Mouse (Mus musculus) limb, embryonic 12.5 days (tissue): ENCODE results near the gene C1galt1. TPM values are rescaled to one million over a fixed set of nuclear protein-coding genes. Genes with fewer than 3 reads are reported as not detected.
A peak's percentile ranks its signal among the peaks of the same experiment; 100 is the strongest.

ENCODE experiments used
- ATAC-seq: fragments of 200-750 bp; cut with Nextera tagmentation; 2 replicates; pipeline ENCODE4 v1.8.0; 2017; ENCODE audit warnings: low read depth, moderate TSS enrichment; ENCODE audit not compliant: insufficient number of reproducible peaks, insufficient read depth, low FRiP score, low TSS enrichment
- H3K27ac ChIP-seq: fragments of 300-500 bp; sonication (generic); 2 replicates; pipeline ENCODE4 v1.5.1; 2016; ENCODE audit warnings: mild to moderate bottlenecking, moderate library complexity
- H3K27me3 ChIP-seq: fragments of 300-500 bp; sonication (generic); 2 replicates; pipeline ENCODE4 v1.6.1; 2016; ENCODE audit warnings: mild to moderate bottlenecking, moderate library complexity
- H3K36me3 ChIP-seq: fragments of 300-500 bp; sonication (generic); 2 replicates; pipeline ENCODE4 v1.6.1; 2016; ENCODE audit warnings: mild to moderate bottlenecking, moderate library complexity
- H3K4me1 ChIP-seq: fragments of 300-500 bp; sonication (generic); replicated peaks from 2 replicates; pipeline ENCODE4 v1.6.1; 2016
- H3K4me2 ChIP-seq: fragments of 300-500 bp; sonication (generic); 2 replicates; pipeline ENCODE4 v1.6.1; 2016; ENCODE audit warnings: mild to moderate bottlenecking, moderate library complexity
- H3K4me3 ChIP-seq: fragments of 300-500 bp; sonication (generic); replicated peaks from 2 replicates; pipeline ENCODE4 v1.5.1; 2016; ENCODE audit warnings: mild to moderate bottlenecking
- H3K9ac ChIP-seq: fragments of 300-500 bp; sonication (generic); replicated peaks from 2 replicates; pipeline ENCODE4 v1.6.1; 2016; ENCODE audit warnings: mild to moderate bottlenecking, moderate library complexity
- H3K9me3 ChIP-seq: fragments of 300-500 bp; sonication (generic); 2 replicates; pipeline ENCODE4 v1.6.1; 2016; ENCODE audit warnings: mild to moderate bottlenecking, moderate library complexity
- WGBS: fragments of 180-500 bp; shearing (Covaris S2); methylation state at CpG from one replicate; pipeline ENCODE4 v1.1.7; 2016; 5-methylcytosine and 5-hydroxymethylcytosine counted together
- polyA plus RNA-seq: library from polyadenylated mRNA; unstranded; fragments of >200 nt; fragmentation: Nextera tagmentation; extraction: Ambion mirVana; gene quantifications from 2 replicates; pipeline ENCODE4 v1.2.1, GENCODE M21; 2016

The C1galt1 gene
- 3.8 and 3.9 TPM in 2 replicates for polyA plus RNA-seq

- Histone ChIP-seq H3K9ac (peak within 1 kb of the TSS; percentile 91), H3K4me2 (peak within 1 kb of the TSS; percentile 57), H3K27me3 (no peaks in the 10 kb centered on the region), H3K4me1 (peaks cover 12% of the 10 kb centered on the region; the same call in 1 of the 2 replicates), H3K4me3 (peak within 1 kb of the TSS; percentile 78), H3K9me3 (no peaks in the 10 kb centered on the region), H3K27ac (peak within 1 kb of the TSS; percentile 94), H3K36me3 (no peaks in the 10 kb centered on the region)
- peak; percentile 78 for ATAC-seq
- under 1% methylated on average over 69 of the region's 93 CpGs for WGBS
Measured at GRCm38 (mm10) chr6:7844802-7845679, at the start of gene C1galt1. Gene C1galt1 (plus strand): TSS chr6:7844842.

- no peak overlapping the region for H3K4me2 ChIP-seq
- 79% methylated on average over 6 of the region's 6 CpGs for WGBS
- peaks cover 3% of the 10 kb centered on the region; the same call in 1 of the 2 replicates for H3K4me1 ChIP-seq
- ATAC-seq, result no peak
- H3K4me3 ChIP-seq, result no peak overlapping the region
- H3K27me3 ChIP-seq, result no peaks in the 10 kb centered on the region
- no peak overlapping the region for H3K9ac ChIP-seq
- no peaks in the 10 kb centered on the region for H3K9me3 ChIP-seq
- H3K27ac ChIP-seq, result no peak overlapping the region
- H3K36me3 ChIP-seq, result no peaks in the 10 kb centered on the region
Measured at GRCm38 (mm10) chr6:7799969-7800368, 44.7 kb upstream of the C1galt1 start.

- H3K9ac ChIP-seq, result no peak overlapping the region
- no peaks in the 10 kb centered on the region for H3K9me3 ChIP-seq
- H3K27ac ChIP-seq, result no peak overlapping the region
- H3K4me2 ChIP-seq, result no peak overlapping the region
- H3K4me1 ChIP-seq, result peaks cover 3% of the 10 kb centered on the region; the same call in 1 of the 2 replicates
- no peak overlapping the region for H3K4me3 ChIP-seq
- no peaks in the 10 kb centered on the region for H3K27me3 ChIP-seq
- H3K36me3 ChIP-seq, result no peaks in the 10 kb centered on the region
- no peak for ATAC-seq
- 84% methylated on average over 9 of the region's 9 CpGs for WGBS
Measured at GRCm38 (mm10) chr6:7803765-7804542, 40.7 kb upstream of the C1galt1 start.

GRCm38 (mm10) chr6:7814146-7814545 is 30.5 kb upstream of the C1galt1 start:
- H3K9me3 ChIP-seq, result no peaks in the 10 kb centered on the region
- no peak overlapping the region for H3K4me3 ChIP-seq
- no peak overlapping the region for H3K4me2 ChIP-seq
- ATAC-seq, result no peak
- WGBS, result 41% methylated on average over 2 of the region's 2 CpGs
- no peak overlapping the region for H3K27ac ChIP-seq
- H3K27me3 ChIP-seq, result no peaks in the 10 kb centered on the region
- no peak overlapping the region for H3K9ac ChIP-seq
- H3K36me3 ChIP-seq, result no peaks in the 10 kb centered on the region
- H3K4me1 ChIP-seq, result no peaks in the 10 kb centered on the region

GRCm38 (mm10) chr6:7816233-7816632 is 28.4 kb upstream of the C1galt1 start:
- H3K9ac ChIP-seq, result no peak overlapping the region
- no peaks in the 10 kb centered on the region for H3K36me3 ChIP-seq
- H3K4me1 ChIP-seq, result no peaks in the 10 kb centered on the region
- no peak overlapping the region for H3K4me2 ChIP-seq
- no peaks in the 10 kb centered on the region for H3K9me3 ChIP-seq
- no peak overlapping the region for H3K27ac ChIP-seq
- 54% methylated on average over 5 of the region's 5 CpGs for WGBS
- H3K27me3 ChIP-seq, result no peaks in the 10 kb centered on the region
- H3K4me3 ChIP-seq, result no peak overlapping the region
- ATAC-seq, result no peak

GRCm38 (mm10) chr6:7822688-7823087 is 22.0 kb upstream of the C1galt1 start:
- H3K36me3 ChIP-seq, result no peaks in the 10 kb centered on the region
- H3K4me1 ChIP-seq, result no peaks in the 10 kb centered on the region
- no peak overlapping the region for H3K27ac ChIP-seq
- no peaks in the 10 kb centered on the region for H3K9me3 ChIP-seq
- 63% methylated on average over 6 of the region's 6 CpGs for WGBS
- no peak overlapping the region for H3K4me3 ChIP-seq
- H3K27me3 ChIP-seq, result no peaks in the 10 kb centered on the region
- no peak for ATAC-seq
- no peak overlapping the region for H3K4me2 ChIP-seq
- no peak overlapping the region for H3K9ac ChIP-seq

- 72% methylated on average over 8 of the region's 8 CpGs for WGBS
Measured at GRCm38 (mm10) chr6:7830793-7831192, 13.8 kb upstream of the C1galt1 start.

GRCm38 (mm10) chr6:7832564-7833175 is 12.0 kb upstream of the C1galt1 start:
- Histone ChIP-seq H3K4me2 (peak overlapping the region; percentile 11; the same call in 1 of the 2 replicates), H3K4me1 (peaks cover 7% of the 10 kb centered on the region), H3K9ac (no peak overlapping the region), H3K9me3 (no peaks in the 10 kb centered on the region), H3K4me3 (no peak overlapping the region), H3K27ac (no peak overlapping the region), H3K27me3 (no peaks in the 10 kb centered on the region), H3K36me3 (no peaks in the 10 kb centered on the region)
- 17% methylated on average over 6 of the region's 6 CpGs for WGBS
- ATAC-seq, result no peak

More at GRCm38 (mm10) chr6:7830793-7831192, 13.8 kb upstream of the C1galt1 start:
- no peaks in the 10 kb centered on the region for H3K36me3 ChIP-seq
- H3K27me3 ChIP-seq, result no peaks in the 10 kb centered on the region
- no peak overlapping the region for H3K27ac ChIP-seq
- no peaks in the 10 kb centered on the region for H3K9me3 ChIP-seq
- H3K9ac ChIP-seq, result no peak overlapping the region
- no peak overlapping the region for H3K4me2 ChIP-seq
- ATAC-seq, result no peak
- peaks cover 7% of the 10 kb centered on the region for H3K4me1 ChIP-seq
- no peak overlapping the region for H3K4me3 ChIP-seq

- Histone ChIP-seq H3K36me3 (no peaks in the 10 kb centered on the region), H3K9ac (no peak overlapping the region), H3K27ac (peak overlapping the region; percentile 94), H3K9me3 (no peaks in the 10 kb centered on the region), H3K4me2 (peak overlapping the region; percentile 57), H3K4me1 (peaks cover 12% of the 10 kb centered on the region; the same call in 1 of the 2 replicates), H3K27me3 (no peaks in the 10 kb centered on the region), H3K4me3 (peak overlapping the region; percentile 78)
- WGBS, result 66% methylated on average over 10 of the region's 10 CpGs
- ATAC-seq, result peak; percentile 55
Measured at GRCm38 (mm10) chr6:7843726-7844411, 773 bp upstream of the C1galt1 start.

- peak overlapping the region; percentile 57 for H3K4me2 ChIP-seq
- peak overlapping the region; percentile 91 for H3K9ac ChIP-seq
- H3K4me1 ChIP-seq, result peaks cover 12% of the 10 kb centered on the region; the same call in 1 of the 2 replicates
- peak overlapping the region; percentile 78 for H3K4me3 ChIP-seq
- H3K36me3 ChIP-seq, result no peaks in the 10 kb centered on the region
- peak overlapping the region; percentile 94 for H3K27ac ChIP-seq
- H3K9me3 ChIP-seq, result no peaks in the 10 kb centered on the region
- H3K27me3 ChIP-seq, result no peaks in the 10 kb centered on the region
- WGBS, result under 1% methylated on average over 27 of the region's 33 CpGs
- ATAC-seq, result peak; percentile 97
Measured at GRCm38 (mm10) chr6:7844412-7844801, 235 bp upstream of the C1galt1 start.
